Mouse (Mus musculus) forebrain, embryonic 16.5 days (tissue): ENCODE data around the gene Ywhag. TPM values are rescaled to one million over a fixed set of nuclear protein-coding genes. Genes with fewer than 3 reads are reported as not detected.

Experiments
- ATAC-seq: fragments of 200-750 bp; cut with Nextera tagmentation; 2 replicates; pipeline ENCODE4 v1.8.0; 2017; ENCODE audit warnings: mild to moderate bottlenecking, moderate library complexity
- H3K27ac ChIP-seq: fragments of 300-500 bp; sonication (generic); 2 replicates; pipeline ENCODE4 v1.5.1; 2014; ENCODE audit warnings: low read length, control low read depth
- H3K27me3 ChIP-seq: fragments of 300-500 bp; sonication (generic); replicated peaks from 2 replicates; pipeline ENCODE4 v1.6.1; 2014; ENCODE audit warnings: low read length; ENCODE audit not compliant: control insufficient read depth, insufficient read depth
- H3K36me3 ChIP-seq: fragments of 300-500 bp; sonication (generic); 2 replicates; pipeline ENCODE4 v1.6.1; 2014; ENCODE audit not compliant: control insufficient read depth, insufficient read depth
- H3K4me1 ChIP-seq: fragments of 300-500 bp; sonication (generic); replicated peaks from 2 replicates; pipeline ENCODE4 v1.6.1; 2014; ENCODE audit warnings: low read length; ENCODE audit not compliant: control insufficient read depth, insufficient read depth
- H3K4me2 ChIP-seq: fragments of 300-500 bp; sonication (generic); 2 replicates; pipeline ENCODE4 v1.6.1; 2014; ENCODE audit warnings: mild to moderate bottlenecking, low read length, control low read depth
- H3K4me3 ChIP-seq: fragments of 300-500 bp; sonication (generic); replicated peaks from 2 replicates; pipeline ENCODE4 v1.5.1; 2014; ENCODE audit warnings: mild to moderate bottlenecking, low read length, control low read depth
- H3K9ac ChIP-seq: fragments of 300-500 bp; sonication (generic); replicated peaks from 2 replicates; pipeline ENCODE4 v1.6.1; 2014; ENCODE audit warnings: low read depth, low read length, control low read depth
- H3K9me3 ChIP-seq: fragments of 300-500 bp; sonication (generic); 2 replicates; pipeline ENCODE4 v1.6.1; 2016; ENCODE audit warnings: low read length; ENCODE audit not compliant: control insufficient read depth
- WGBS: fragments of 180-500 bp; shearing (Covaris S2); extraction: QIAGEN DNeasy Blood & Tissue Kit; methylation state at CpG from one replicate; pipeline ENCODE4 v1.1.7; 2014; 5-methylcytosine and 5-hydroxymethylcytosine counted together
- polyA plus RNA-seq: library from polyadenylated mRNA; unstranded; fragments of >200 nt; fragmentation: Nextera tagmentation; extraction: Ambion mirVana; gene quantifications from 2 replicates; pipeline ENCODE4 v1.2.1, GENCODE M21; 2015

The Ywhag gene
- polyA plus RNA-seq, 1 experiment from 2014 or later = 902 TPM

DNA sequence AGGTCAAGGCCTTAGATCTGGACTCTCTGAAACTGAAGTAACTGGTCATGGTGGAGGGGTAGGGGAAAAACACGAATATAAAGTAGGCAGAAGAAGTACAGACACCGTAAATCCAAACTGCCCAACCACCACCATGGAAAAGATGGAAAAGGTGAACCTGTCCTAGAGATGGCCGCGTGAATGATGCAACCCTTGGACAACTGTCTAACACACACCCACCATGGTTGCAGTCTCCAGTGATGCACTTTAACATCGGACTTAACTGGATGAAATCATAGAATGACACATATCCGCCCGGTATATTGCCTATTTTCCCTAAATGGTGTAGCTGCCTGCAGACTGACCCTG, 734 bp upstream of the Ywhag start:
- Histone ChIP-seq H3K9me3 (no peaks in the 10 kb centered on the region), H3K36me3 (peaks cover 6% of the 10 kb centered on the region), H3K4me1 (peaks cover 29% of the 10 kb centered on the region), H3K27ac (peak overlapping the region; percentile 98), H3K27me3 (no peaks in the 10 kb centered on the region), H3K4me3 (peak overlapping the region; percentile 88), H3K4me2 (peak overlapping the region; percentile 51), H3K9ac (peak overlapping the region; percentile 93)
- ATAC-seq = peak; percentile 11
- WGBS = 51% methylated on average over 7 of the region's 7 CpGs

DNA sequence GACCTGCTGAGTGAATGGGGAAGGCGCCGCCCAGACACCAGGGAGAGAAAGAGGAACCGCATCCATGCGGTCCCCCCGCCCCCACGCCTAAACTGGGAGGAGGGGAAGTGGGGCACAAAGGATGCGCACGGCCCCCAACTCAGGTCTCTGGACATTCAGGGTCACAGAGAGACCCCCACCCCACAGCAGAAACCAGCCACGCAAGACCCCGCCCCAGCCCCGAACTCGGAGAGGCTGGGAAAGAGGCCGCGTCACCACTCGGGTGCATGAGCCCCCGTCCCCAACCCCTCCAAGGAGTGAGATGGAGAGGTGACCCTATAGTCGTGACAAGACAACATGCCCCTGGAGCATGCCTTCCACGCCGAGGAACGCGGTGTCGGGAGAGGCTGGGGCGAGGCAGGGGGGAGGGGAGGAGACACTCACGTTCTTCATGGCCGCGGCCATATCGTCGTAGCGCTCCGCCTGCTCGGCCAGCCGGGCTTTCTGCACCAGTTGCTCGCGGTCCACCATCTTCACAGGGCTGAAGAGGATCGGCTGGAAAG, 445 bp downstream of the Ywhag start:
- H3K27ac ChIP-seq = peak overlapping the region; percentile 98
- peak overlapping the region; percentile 47 for H3K4me2 ChIP-seq
- H3K4me1 ChIP-seq = peaks cover 37% of the 10 kb centered on the region
- H3K27me3 ChIP-seq = no peaks in the 10 kb centered on the region
- WGBS = under 1% methylated on average over 32 of the region's 35 CpGs
- peak overlapping the region; percentile 88 for H3K4me3 ChIP-seq
- peak overlapping the region; percentile 93 for H3K9ac ChIP-seq
- peaks cover 6% of the 10 kb centered on the region for H3K36me3 ChIP-seq
- no peaks in the 10 kb centered on the region for H3K9me3 ChIP-seq
- peak; percentile 54 for ATAC-seq

GRCm38 (mm10) chr5:135933222-135933899, 1.1 kb downstream of the Ywhag start:
- H3K27me3 ChIP-seq = no peaks in the 10 kb centered on the region
- H3K9me3 ChIP-seq = no peaks in the 10 kb centered on the region
- H3K4me2 ChIP-seq = peak overlapping the region; percentile 47
- peaks cover 39% of the 10 kb centered on the region for H3K4me1 ChIP-seq
- H3K27ac ChIP-seq = peak overlapping the region; percentile 98
- H3K9ac ChIP-seq = peak overlapping the region; percentile 93
- 4% methylated on average over 11 of the region's 12 CpGs for WGBS
- peaks cover 6% of the 10 kb centered on the region for H3K36me3 ChIP-seq
- no peak for ATAC-seq
- peak overlapping the region; percentile 88 for H3K4me3 ChIP-seq

DNA sequence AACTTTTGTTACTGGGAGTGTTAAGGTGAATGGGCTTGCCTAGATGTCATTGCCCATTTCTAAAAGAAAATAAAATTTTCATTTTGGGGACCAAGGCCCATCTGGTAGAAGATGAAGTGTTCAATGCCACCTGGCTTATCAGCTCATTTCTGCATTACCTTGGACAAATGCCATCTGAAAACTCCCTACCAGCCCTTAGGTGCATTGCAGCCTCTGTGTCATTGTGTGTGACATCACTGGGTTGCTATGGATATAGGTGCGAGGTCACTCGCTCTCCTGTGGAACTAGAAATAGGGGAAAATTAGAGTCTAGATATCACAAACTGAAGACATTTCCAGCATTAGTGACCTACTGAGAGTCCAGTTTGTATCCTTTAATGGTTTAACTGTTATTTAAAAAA, 2.1 kb downstream of the Ywhag start:
- peak overlapping the region; percentile 26 for H3K4me3 ChIP-seq
- H3K9ac ChIP-seq = no peak overlapping the region
- H3K4me2 ChIP-seq = peak overlapping the region; percentile 47
- no peaks in the 10 kb centered on the region for H3K9me3 ChIP-seq
- 69% methylated on average over 2 of the region's 2 CpGs for WGBS
- H3K36me3 ChIP-seq = peaks cover 6% of the 10 kb centered on the region
- no peak overlapping the region for H3K27ac ChIP-seq
- no peaks in the 10 kb centered on the region for H3K27me3 ChIP-seq
- peaks cover 42% of the 10 kb centered on the region for H3K4me1 ChIP-seq
- ATAC-seq = no peak

GRCm38 (mm10) chr5:135931526-135931925, 2.9 kb downstream of the Ywhag start:
- H3K9ac ChIP-seq = no peak overlapping the region
- H3K4me2 ChIP-seq = peak overlapping the region; percentile 47
- no peak for ATAC-seq
- peaks cover 50% of the 10 kb centered on the region for H3K4me1 ChIP-seq
- WGBS = 88% methylated on average over 9 of the region's 9 CpGs
- H3K4me3 ChIP-seq = peak overlapping the region; percentile 12
- no peak overlapping the region for H3K27ac ChIP-seq
- no peaks in the 10 kb centered on the region for H3K27me3 ChIP-seq
- H3K36me3 ChIP-seq = peaks cover 6% of the 10 kb centered on the region
- H3K9me3 ChIP-seq = no peaks in the 10 kb centered on the region

- WGBS = 82% methylated on average over 6 of the region's 6 CpGs
These were observed 4.6 kb downstream of the Ywhag start for GRCm38 (mm10) chr5:135929685-135930424.

GRCm38 (mm10) chr5:135923901-135924300, 10.5 kb downstream of the Ywhag start:
- no peak overlapping the region for H3K4me3 ChIP-seq
- H3K36me3 ChIP-seq = peaks cover 26% of the 10 kb centered on the region
- peaks cover 32% of the 10 kb centered on the region for H3K4me1 ChIP-seq
- H3K9ac ChIP-seq = no peak overlapping the region
- H3K27ac ChIP-seq = no peak overlapping the region
- no peaks in the 10 kb centered on the region for H3K27me3 ChIP-seq
- no peak overlapping the region for H3K4me2 ChIP-seq
- 93% methylated on average over 7 of the region's 7 CpGs for WGBS
- no peaks in the 10 kb centered on the region for H3K9me3 ChIP-seq
- no peak for ATAC-seq

More at GRCm38 (mm10) chr5:135929685-135930424, 4.6 kb downstream of the Ywhag start:
- Histone ChIP-seq H3K27me3 (no peaks in the 10 kb centered on the region), H3K36me3 (peaks cover 6% of the 10 kb centered on the region), H3K4me2 (no peak overlapping the region), H3K9me3 (no peaks in the 10 kb centered on the region), H3K27ac (no peak overlapping the region), H3K4me3 (no peak overlapping the region), H3K4me1 (peaks cover 60% of the 10 kb centered on the region), H3K9ac (no peak overlapping the region)
- ATAC-seq = no peak

DNA sequence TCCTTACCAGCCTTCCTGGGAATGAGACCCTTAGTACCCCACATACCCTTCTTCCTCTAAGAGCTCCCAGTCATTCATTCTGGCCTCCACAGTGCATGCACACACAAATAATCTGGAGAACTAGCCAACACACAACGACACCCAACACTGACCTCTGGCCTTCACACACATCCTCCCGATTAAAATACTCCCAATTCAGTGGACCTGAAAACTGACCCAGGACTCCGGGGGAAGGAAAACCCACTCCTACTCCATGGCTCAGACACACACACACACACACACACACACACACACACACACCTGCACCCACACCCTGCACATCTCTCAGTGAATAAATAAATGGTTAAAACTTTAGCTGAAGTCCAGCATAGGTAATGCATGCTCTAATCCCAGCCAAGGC, 14.5 kb downstream of the Ywhag start:
- Histone ChIP-seq H3K4me2 (no peak overlapping the region), H3K9ac (no peak overlapping the region), H3K27ac (no peak overlapping the region), H3K4me3 (no peak overlapping the region), H3K4me1 (peaks cover 5% of the 10 kb centered on the region), H3K27me3 (no peaks in the 10 kb centered on the region), H3K36me3 (peaks cover 33% of the 10 kb centered on the region), H3K9me3 (no peaks in the 10 kb centered on the region)
- 82% methylated on average over 3 of the region's 3 CpGs for WGBS
- no peak for ATAC-seq

DNA sequence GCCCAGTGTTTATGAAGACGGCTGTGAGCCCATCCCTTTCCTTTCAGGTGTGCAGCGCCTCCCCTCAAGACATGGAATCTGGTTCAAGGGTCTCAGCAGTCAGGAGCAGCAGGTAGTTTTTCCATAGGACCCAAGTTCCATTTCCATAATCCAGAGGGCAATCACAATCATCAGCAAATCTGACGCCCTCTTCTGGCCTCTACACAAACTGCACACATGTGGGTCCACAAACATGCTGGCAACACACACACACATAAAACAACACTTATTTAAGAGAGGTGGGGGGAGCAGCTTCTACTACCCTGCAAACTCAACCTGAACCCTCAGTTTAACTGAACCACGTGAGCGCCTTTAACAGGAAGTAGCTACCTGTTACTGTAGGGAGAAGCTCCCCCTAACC, 15.8 kb downstream of the Ywhag start:
- WGBS = 96% methylated on average over 5 of the region's 5 CpGs
- Histone ChIP-seq H3K36me3 (peaks cover 33% of the 10 kb centered on the region), H3K9ac (no peak overlapping the region), H3K4me3 (no peak overlapping the region), H3K27ac (no peak overlapping the region), H3K4me2 (no peak overlapping the region), H3K27me3 (no peaks in the 10 kb centered on the region), H3K4me1 (no peaks in the 10 kb centered on the region; the same call in 1 of the 2 replicates), H3K9me3 (no peaks in the 10 kb centered on the region)
- ATAC-seq = no peak
